Mouse (Mus musculus): ENCODE results near the gene Xrn1.
"Not testable (repeated sequence)": the region's sequence is repeated elsewhere in the genome, so short reads cannot be mapped to it uniquely, and the experiment has no call there.

The Xrn1 gene

GRCm38 (mm10) chr9:96044214-96044613, 89.7 kb downstream of the Xrn1 start:
- no peak for ATAC-seq (ENCODE audit: insufficient number of reproducible peaks, low FRiP score, low TSS enrichment)

GRCm38 (mm10) chr9:96051501-96051900, 96.9 kb downstream of the Xrn1 start:
- no peak for ATAC-seq (ENCODE audit: insufficient number of reproducible peaks, low FRiP score, low TSS enrichment)

GRCm38 (mm10) chr9:96054878-96055277, 100.3 kb downstream of the Xrn1 start:
- no peak for ATAC-seq (ENCODE audit: insufficient number of reproducible peaks, low FRiP score, low TSS enrichment)

GRCm38 (mm10) chr9:96056417-96057223, 102.1 kb downstream of the Xrn1 start:
- ATAC-seq (ENCODE audit: insufficient number of reproducible peaks, low FRiP score, low TSS enrichment): no peak

- ATAC-seq (ENCODE audit: insufficient number of reproducible peaks, low FRiP score, low TSS enrichment): no peak
These were observed 108.7 kb downstream of the Xrn1 start for GRCm38 (mm10) chr9:96063083-96063802.

GRCm38 (mm10) chr9:96063803-96064475, 109.4 kb downstream of the Xrn1 start:
- ATAC-seq (ENCODE audit: insufficient number of reproducible peaks, low FRiP score, low TSS enrichment): no peak

GRCm38 (mm10) chr9:96067507-96067906, 112.9 kb downstream of the Xrn1 start:
- ATAC-seq (ENCODE audit: insufficient number of reproducible peaks, low FRiP score, low TSS enrichment): no peak

GRCm38 (mm10) chr9:96078752-96079315, 124.3 kb downstream of the Xrn1 start:
- no peak for ATAC-seq (ENCODE audit: insufficient number of reproducible peaks, low FRiP score, low TSS enrichment)

GRCm38 (mm10) chr9:96085293-96085692, 130.7 kb downstream of the Xrn1 start:
- ATAC-seq (ENCODE audit: insufficient number of reproducible peaks, low FRiP score, low TSS enrichment): no peak

GRCm38 (mm10) chr9:96087671-96088070, 133.1 kb downstream of the Xrn1 start:
- ATAC-seq (ENCODE audit: insufficient number of reproducible peaks, low FRiP score, low TSS enrichment): no peak

- not testable (repeated sequence) for ATAC-seq (ENCODE audit: insufficient number of reproducible peaks, low FRiP score, low TSS enrichment)
These were observed 133.9 kb downstream of the Xrn1 start for GRCm38 (mm10) chr9:96088456-96088855.

- not testable (repeated sequence) for ATAC-seq (ENCODE audit: insufficient number of reproducible peaks, low FRiP score, low TSS enrichment)
These were observed 138.1 kb downstream of the Xrn1 start for GRCm38 (mm10) chr9:96092637-96093036.

GRCm38 (mm10) chr9:96093221-96093620, 138.7 kb downstream of the Xrn1 start:
- ATAC-seq (ENCODE audit: insufficient number of reproducible peaks, low FRiP score, low TSS enrichment): no peak

GRCm38 (mm10) chr9:96094341-96094740, 139.8 kb downstream of the Xrn1 start:
- ATAC-seq (ENCODE audit: insufficient number of reproducible peaks, low FRiP score, low TSS enrichment): no peak

GRCm38 (mm10) chr9:96095192-96095591, 140.6 kb downstream of the Xrn1 start:
- ATAC-seq (ENCODE audit: insufficient number of reproducible peaks, low FRiP score, low TSS enrichment): no peak

- no peak for ATAC-seq (ENCODE audit: insufficient number of reproducible peaks, low FRiP score, low TSS enrichment)
These were observed 148.3 kb downstream of the Xrn1 start for GRCm38 (mm10) chr9:96102846-96103245.
